Mouse (Mus musculus) cerebellum, adult 8-10 months (tissue): Measurements from ENCODE around the gene Arl2.
A peak's percentile ranks its signal among the peaks of the same experiment; 100 is the strongest.

Source experiments
- DNase-seq: peaks from one replicate; pipeline ENCODE4 v3.0.0; 2022

Gene Arl2

GRCm38 (mm10) chr19:6126289-6126688 lies 15.1 kb downstream of the Arl2 start:
- peak; percentile 65 for DNase-seq

GRCm38 (mm10) chr19:6124898-6125297 lies 16.4 kb downstream of the Arl2 start:
- DNase-seq = no peak

GRCm38 (mm10) chr19:6123330-6123729 lies 18.0 kb downstream of the Arl2 start:
- no peak for DNase-seq

- no peak for DNase-seq
These were observed 19.6 kb downstream of the Arl2 start for GRCm38 (mm10) chr19:6121761-6122160.

- no peak for DNase-seq
These were observed 22.6 kb downstream of the Arl2 start for GRCm38 (mm10) chr19:6118677-6119185.

GRCm38 (mm10) chr19:6117986-6118676 lies 23.2 kb downstream of the Arl2 start, which contains the start of gene Sac3d1:
Gene Sac3d1 (minus strand): TSS chr19:6118650.
- DNase-seq = peak; percentile 83

GRCm38 (mm10) chr19:6117346-6117985 lies 23.9 kb downstream of the Arl2 start:
- DNase-seq = no peak

- DNase-seq = no peak
These were observed 25.1 kb downstream of the Arl2 start for GRCm38 (mm10) chr19:6116113-6116850.

GRCm38 (mm10) chr19:6113116-6113515 lies 28.2 kb downstream of the Arl2 start:
- DNase-seq = no peak

- DNase-seq = no peak
These were observed 35.8 kb downstream of the Arl2 start, which contains the start of gene Naaladl1 for GRCm38 (mm10) chr19:6105586-6105985. Gene Naaladl1 (plus strand): TSS chr19:6105782.

- DNase-seq = no peak
These were observed 36.9 kb downstream of the Arl2 start for GRCm38 (mm10) chr19:6104476-6104875.

GRCm38 (mm10) chr19:6102169-6102853 lies 39.0 kb downstream of the Arl2 start:
- DNase-seq = no peak

- DNase-seq = no peak
These were observed 40.2 kb downstream of the Arl2 start for GRCm38 (mm10) chr19:6101186-6101585.

GRCm38 (mm10) chr19:6097847-6098246 lies 43.5 kb downstream of the Arl2 start:
- DNase-seq = no peak

- no peak for DNase-seq
These were observed 47.2 kb downstream of the Arl2 start, which contains the start of gene AC131692.1 for GRCm38 (mm10) chr19:6094119-6094518. Gene AC131692.1 (plus strand): TSS chr19:6094419.

GRCm38 (mm10) chr19:6088841-6089240 lies 52.5 kb downstream of the Arl2 start:
- DNase-seq = no peak

GRCm38 (mm10) chr19:6085417-6085879 lies 55.9 kb downstream of the Arl2 start:
- no peak for DNase-seq

- peak; percentile 96 for DNase-seq
These were observed 56.7 kb downstream of the Arl2 start, which contains the start of the genes Zfpl1 and Cdca5 for GRCm38 (mm10) chr19:6084478-6085248. Gene Zfpl1 (minus strand): TSS chr19:6084956. Gene Cdca5 (plus strand): TSS chr19:6084983.
